Mouse (Mus musculus): ENCODE results near the gene Gm28372. TPM values are rescaled to one million over a fixed set of nuclear protein-coding genes. Genes with fewer than 3 reads are reported as not detected.
A peak's percentile ranks its signal among the peaks of the same experiment; 100 is the strongest.

The Gm28372 gene
- polyA plus RNA-seq, 1 experiment from 2014 or later = not detected

- Histone ChIP-seq H3K4me3 (replicated peaks) (no peak overlapping the region), H3K9ac (no peak overlapping the region), H3K27ac (no peak overlapping the region; the same call in 1 of the 2 replicates), H3K27me3 (no peaks in the 10 kb centered on the region), H3K4me1 (replicated peaks) (peaks cover 28% of the 10 kb centered on the region), H3K4me2 (no peak overlapping the region), H3K36me3 (peaks cover 32% of the 10 kb centered on the region), H3K9me3 (replicated peaks) (no peaks in the 10 kb centered on the region)
- ATAC-seq (ENCODE audit: low read depth) (no peak), DNase-seq (no peak)
- WGBS (ENCODE audit: insufficient replicate concordance) = 25% methylated on average over 4 of the region's 4 CpGs
Measured at GRCm38 (mm10) chr2:130433152-130433551, 28.1 kb downstream of the Gm28372 start.

- H3K27me3 ChIP-seq = no peaks in the 10 kb centered on the region
- H3K4me3 ChIP-seq (replicated peaks) = no peak overlapping the region
- no peak overlapping the region for H3K4me2 ChIP-seq
- DNase-seq (no peak), ATAC-seq (ENCODE audit: low read depth) (no peak)
- peaks cover 38% of the 10 kb centered on the region for H3K4me1 ChIP-seq (replicated peaks)
- peaks cover 51% of the 10 kb centered on the region for H3K36me3 ChIP-seq
- H3K27ac ChIP-seq = no peak overlapping the region
- H3K9ac ChIP-seq = no peak overlapping the region
- WGBS (ENCODE audit: insufficient replicate concordance) = 84% methylated on average over 1 of the region's 1 CpGs
- no peaks in the 10 kb centered on the region for H3K9me3 ChIP-seq (replicated peaks)
Measured at GRCm38 (mm10) chr2:130436769-130437168, 31.7 kb downstream of the Gm28372 start.

- peaks cover 66% of the 10 kb centered on the region for H3K36me3 ChIP-seq
- H3K4me3 ChIP-seq (replicated peaks) = no peak overlapping the region
- H3K9ac ChIP-seq = no peak overlapping the region
- peaks cover 41% of the 10 kb centered on the region for H3K4me1 ChIP-seq (replicated peaks)
- no peak overlapping the region for H3K4me2 ChIP-seq
- H3K27me3 ChIP-seq = no peaks in the 10 kb centered on the region
- DNase-seq (no peak), ATAC-seq (ENCODE audit: low read depth) (no peak)
- WGBS (ENCODE audit: insufficient replicate concordance) = 81% methylated on average over 3 of the region's 3 CpGs
- no peak overlapping the region for H3K27ac ChIP-seq
- no peaks in the 10 kb centered on the region for H3K9me3 ChIP-seq (replicated peaks)
Measured at GRCm38 (mm10) chr2:130438861-130439260, 33.8 kb downstream of the Gm28372 start.

- peak; percentile 42; the same call in 1 of the 2 replicates for ATAC-seq (ENCODE audit: low read depth)
Measured at GRCm38 (mm10) chr2:130439840-130440480, 34.9 kb downstream of the Gm28372 start.

GRCm38 (mm10) chr2:130442162-130442561 is 37.1 kb downstream of the Gm28372 start:
- no peaks in the 10 kb centered on the region for H3K27me3 ChIP-seq
- WGBS (ENCODE audit: insufficient replicate concordance) = 57% methylated on average over 10 of the region's 10 CpGs
- no peaks in the 10 kb centered on the region for H3K9me3 ChIP-seq (replicated peaks)
- H3K27ac ChIP-seq = no peak overlapping the region
- peaks cover 76% of the 10 kb centered on the region for H3K36me3 ChIP-seq
- no peak overlapping the region for H3K9ac ChIP-seq
- H3K4me2 ChIP-seq = no peak overlapping the region
- DNase-seq (peak; percentile 50), ATAC-seq (ENCODE audit: low read depth) (peak; percentile 81)
- no peak overlapping the region for H3K4me3 ChIP-seq (replicated peaks)
- H3K4me1 ChIP-seq (replicated peaks) = peaks cover 41% of the 10 kb centered on the region

More at GRCm38 (mm10) chr2:130439840-130440480, 34.9 kb downstream of the Gm28372 start:
- peaks cover 75% of the 10 kb centered on the region for H3K36me3 ChIP-seq
- no peak overlapping the region for H3K4me3 ChIP-seq (replicated peaks)
- no peak overlapping the region; the same call in 1 of the 2 replicates for H3K27ac ChIP-seq
- no peaks in the 10 kb centered on the region for H3K27me3 ChIP-seq
- H3K4me2 ChIP-seq = no peak overlapping the region
- H3K4me1 ChIP-seq (replicated peaks) = peaks cover 41% of the 10 kb centered on the region
- 77% methylated on average over 4 of the region's 4 CpGs for WGBS (ENCODE audit: insufficient replicate concordance)
- H3K9me3 ChIP-seq (replicated peaks) = no peaks in the 10 kb centered on the region
- DNase-seq = no peak
- no peak overlapping the region for H3K9ac ChIP-seq

GRCm38 (mm10) chr2:130448449-130448848 is 43.4 kb downstream of the Gm28372 start:
- Histone ChIP-seq H3K9me3 (replicated peaks) (no peaks in the 10 kb centered on the region), H3K27me3 (peaks cover 10% of the 10 kb centered on the region), H3K27ac (no peak overlapping the region), H3K4me3 (replicated peaks) (no peak overlapping the region), H3K4me1 (replicated peaks) (peaks cover 38% of the 10 kb centered on the region), H3K9ac (no peak overlapping the region), H3K36me3 (peaks cover 14% of the 10 kb centered on the region), H3K4me2 (no peak overlapping the region)
- ATAC-seq (ENCODE audit: low read depth) (no peak), DNase-seq (no peak)

- DNase-seq = no peak
- H3K36me3 ChIP-seq = peaks cover 7% of the 10 kb centered on the region
- H3K9ac ChIP-seq = peak overlapping the region; percentile 91
- H3K4me1 ChIP-seq (replicated peaks) = peaks cover 42% of the 10 kb centered on the region
- no peaks in the 10 kb centered on the region for H3K9me3 ChIP-seq (replicated peaks)
- H3K27ac ChIP-seq = no peak overlapping the region
- H3K4me2 ChIP-seq = peak overlapping the region; percentile 94
- ATAC-seq (ENCODE audit: low read depth) = no peak
- 9% methylated on average over 17 of the region's 17 CpGs for WGBS (ENCODE audit: insufficient replicate concordance)
- peak overlapping the region; percentile 88 for H3K4me3 ChIP-seq (replicated peaks)
- H3K27me3 ChIP-seq = peaks cover 10% of the 10 kb centered on the region
Measured at GRCm38 (mm10) chr2:130449021-130449793, 44.2 kb downstream of the Gm28372 start.

- peaks cover 49% of the 10 kb centered on the region for H3K4me1 ChIP-seq (replicated peaks)
Measured at GRCm38 (mm10) chr2:130449794-130450433, 44.9 kb downstream of the Gm28372 start, which contains the start of gene Ptpra. TSS of gene Ptpra (plus strand) at chr2:130450278.

GRCm38 (mm10) chr2:130450434-130450796 is 45.4 kb downstream of the Gm28372 start:
- Histone ChIP-seq H3K27me3 (peaks cover 10% of the 10 kb centered on the region), H3K4me2 (peak overlapping the region; percentile 94), H3K4me3 (replicated peaks) (peak overlapping the region; percentile 88), H3K4me1 (replicated peaks) (peaks cover 53% of the 10 kb centered on the region), H3K27ac (peak overlapping the region; percentile 84), H3K9me3 (replicated peaks) (no peaks in the 10 kb centered on the region), H3K36me3 (no peaks in the 10 kb centered on the region), H3K9ac (peak overlapping the region; percentile 91)
- DNase-seq (peak; percentile 73), ATAC-seq (ENCODE audit: low read depth) (peak; percentile 93)
- WGBS (ENCODE audit: insufficient replicate concordance) = under 1% methylated on average over 47 of the region's 47 CpGs

More at GRCm38 (mm10) chr2:130449794-130450433, 44.9 kb downstream of the Gm28372 start, which contains the start of gene Ptpra:
- peak; percentile 83 for DNase-seq
- peak within 1 kb of the TSS; percentile 94 for H3K4me2 ChIP-seq
- no peaks in the 10 kb centered on the region for H3K9me3 ChIP-seq (replicated peaks)
- H3K27ac ChIP-seq = peak within 1 kb of the TSS; percentile 84
- ATAC-seq (ENCODE audit: low read depth) = peak; percentile 98
- peaks cover 10% of the 10 kb centered on the region for H3K27me3 ChIP-seq
- peak within 1 kb of the TSS; percentile 91 for H3K9ac ChIP-seq
- H3K4me3 ChIP-seq (replicated peaks) = peak within 1 kb of the TSS; percentile 88
- under 1% methylated on average over 38 of the region's 50 CpGs for WGBS (ENCODE audit: insufficient replicate concordance)
- H3K36me3 ChIP-seq = peaks cover 2% of the 10 kb centered on the region; the same call in 1 of the 2 replicates

- Histone ChIP-seq H3K4me3 (replicated peaks) (peak overlapping the region; percentile 88), H3K27me3 (peaks cover 10% of the 10 kb centered on the region), H3K4me2 (peak overlapping the region; percentile 94), H3K27ac (peak overlapping the region; percentile 84; the same call in 1 of the 2 replicates), H3K36me3 (no peaks in the 10 kb centered on the region), H3K9ac (peak overlapping the region; percentile 91), H3K9me3 (replicated peaks) (no peaks in the 10 kb centered on the region), H3K4me1 (replicated peaks) (peaks cover 55% of the 10 kb centered on the region)
- DNase-seq = no peak
- WGBS (ENCODE audit: insufficient replicate concordance) = 69% methylated on average over 14 of the region's 14 CpGs
- no peak for ATAC-seq (ENCODE audit: low read depth)
Measured at GRCm38 (mm10) chr2:130451086-130451726, 46.2 kb downstream of the Gm28372 start.

- H3K36me3 ChIP-seq = no peaks in the 10 kb centered on the region
- peak overlapping the region; percentile 91 for H3K9ac ChIP-seq
- H3K27me3 ChIP-seq = peaks cover 10% of the 10 kb centered on the region
- peak overlapping the region; percentile 94 for H3K4me2 ChIP-seq
- H3K9me3 ChIP-seq (replicated peaks) = no peaks in the 10 kb centered on the region
- ATAC-seq (ENCODE audit: low read depth) (no peak), DNase-seq (no peak)
- WGBS (ENCODE audit: insufficient replicate concordance) = 55% methylated on average over 3 of the region's 3 CpGs
- peak overlapping the region; percentile 88 for H3K4me3 ChIP-seq (replicated peaks)
- no peak overlapping the region for H3K27ac ChIP-seq
- peaks cover 55% of the 10 kb centered on the region for H3K4me1 ChIP-seq (replicated peaks)
Measured at GRCm38 (mm10) chr2:130451727-130452090, 46.7 kb downstream of the Gm28372 start.

All from liver, embryonic 13.5 days (tissue).